Mouse (Mus musculus): ENCODE data around the gene Pde4b. TPM values are rescaled to one million over a fixed set of nuclear protein-coding genes. Genes with fewer than 3 reads are reported as not detected.

Gene Pde4b
- polyA plus RNA-seq, 1 experiment from 2014 or later, result 12.5 TPM

GRCm38 (mm10) chr4:102332386-102332785 is 245.0 kb downstream of the Pde4b start:
- Histone ChIP-seq H3K4me2 (ENCODE audit: low read depth, low read length) (no peak overlapping the region), H3K36me3 (ENCODE audit: control insufficient read depth, insufficient read depth, low read length) (no peaks in the 10 kb centered on the region), H3K4me3 (replicated peaks; ENCODE audit: low read length) (no peak overlapping the region), H3K9ac (ENCODE audit: low read length) (no peak overlapping the region), H3K27me3 (ENCODE audit: control insufficient read depth, insufficient read depth, low read length) (no peaks in the 10 kb centered on the region), H3K4me1 (ENCODE audit: control insufficient read depth, insufficient read depth, low read length) (no peaks in the 10 kb centered on the region), H3K27ac (ENCODE audit: low read length) (no peak overlapping the region), H3K9me3 (replicated peaks; ENCODE audit: control insufficient read depth, low read length) (no peaks in the 10 kb centered on the region)
- no peak for ATAC-seq (ENCODE audit: insufficient read depth, low FRiP score)
- WGBS, result 86% methylated on average over 2 of the region's 2 CpGs

GRCm38 (mm10) chr4:102332885-102333284 is 245.5 kb downstream of the Pde4b start:
- no peak overlapping the region for H3K4me3 ChIP-seq (replicated peaks; ENCODE audit: low read length)
- H3K9me3 ChIP-seq (replicated peaks; ENCODE audit: control insufficient read depth, low read length), result no peaks in the 10 kb centered on the region
- 72% methylated on average over 4 of the region's 4 CpGs for WGBS
- H3K27me3 ChIP-seq (ENCODE audit: control insufficient read depth, insufficient read depth, low read length), result no peaks in the 10 kb centered on the region
- no peaks in the 10 kb centered on the region for H3K36me3 ChIP-seq (ENCODE audit: control insufficient read depth, insufficient read depth, low read length)
- no peak overlapping the region for H3K27ac ChIP-seq (ENCODE audit: low read length)
- no peak overlapping the region for H3K4me2 ChIP-seq (ENCODE audit: low read depth, low read length)
- ATAC-seq (ENCODE audit: insufficient read depth, low FRiP score), result no peak
- H3K9ac ChIP-seq (ENCODE audit: low read length), result no peak overlapping the region
- H3K4me1 ChIP-seq (ENCODE audit: control insufficient read depth, insufficient read depth, low read length), result no peaks in the 10 kb centered on the region

GRCm38 (mm10) chr4:102346911-102347492 is 259.7 kb downstream of the Pde4b start:
- no peaks in the 10 kb centered on the region for H3K4me1 ChIP-seq (ENCODE audit: control insufficient read depth, insufficient read depth, low read length)
- WGBS, result 85% methylated on average over 4 of the region's 4 CpGs
- H3K27ac ChIP-seq (ENCODE audit: low read length), result no peak overlapping the region

GRCm38 (mm10) chr4:102351476-102352475 is 264.4 kb downstream of the Pde4b start:
- no peak for ATAC-seq (ENCODE audit: insufficient read depth, low FRiP score)
- Histone ChIP-seq H3K36me3 (ENCODE audit: control insufficient read depth, insufficient read depth, low read length) (no peaks in the 10 kb centered on the region), H3K4me1 (ENCODE audit: control insufficient read depth, insufficient read depth, low read length) (no peaks in the 10 kb centered on the region), H3K27ac (ENCODE audit: low read length) (no peak overlapping the region), H3K9ac (ENCODE audit: low read length) (no peak overlapping the region), H3K9me3 (replicated peaks; ENCODE audit: control insufficient read depth, low read length) (no peaks in the 10 kb centered on the region), H3K4me3 (replicated peaks; ENCODE audit: low read length) (no peak overlapping the region), H3K27me3 (ENCODE audit: control insufficient read depth, insufficient read depth, low read length) (no peaks in the 10 kb centered on the region), H3K4me2 (ENCODE audit: low read depth, low read length) (no peak overlapping the region)
- 84% methylated on average over 1 of the region's 1 CpGs for WGBS

More at GRCm38 (mm10) chr4:102346911-102347492, 259.7 kb downstream of the Pde4b start:
- H3K36me3 ChIP-seq (ENCODE audit: control insufficient read depth, insufficient read depth, low read length), result no peaks in the 10 kb centered on the region
- H3K4me3 ChIP-seq (replicated peaks; ENCODE audit: low read length), result no peak overlapping the region
- H3K27me3 ChIP-seq (ENCODE audit: control insufficient read depth, insufficient read depth, low read length), result no peaks in the 10 kb centered on the region
- no peak overlapping the region for H3K9ac ChIP-seq (ENCODE audit: low read length)
- ATAC-seq (ENCODE audit: insufficient read depth, low FRiP score), result no peak
- no peak overlapping the region for H3K4me2 ChIP-seq (ENCODE audit: low read depth, low read length)
- no peaks in the 10 kb centered on the region for H3K9me3 ChIP-seq (replicated peaks; ENCODE audit: control insufficient read depth, low read length)

GRCm38 (mm10) chr4:102353641-102354403 is 266.5 kb downstream of the Pde4b start:
- ATAC-seq (ENCODE audit: insufficient read depth, low FRiP score), result no peak
- 81% methylated on average over 3 of the region's 3 CpGs for WGBS

GRCm38 (mm10) chr4:102368105-102368735 is 280.9 kb downstream of the Pde4b start:
- no peak overlapping the region for H3K4me2 ChIP-seq (ENCODE audit: low read depth, low read length)
- ATAC-seq (ENCODE audit: insufficient read depth, low FRiP score), result no peak
- 44% methylated on average over 9 of the region's 9 CpGs for WGBS
- no peaks in the 10 kb centered on the region for H3K9me3 ChIP-seq (replicated peaks; ENCODE audit: control insufficient read depth, low read length)
- no peaks in the 10 kb centered on the region for H3K4me1 ChIP-seq (ENCODE audit: control insufficient read depth, insufficient read depth, low read length)
- H3K36me3 ChIP-seq (ENCODE audit: control insufficient read depth, insufficient read depth, low read length), result no peaks in the 10 kb centered on the region
- no peak overlapping the region for H3K4me3 ChIP-seq (replicated peaks; ENCODE audit: low read length)
- no peak overlapping the region for H3K27ac ChIP-seq (ENCODE audit: low read length)
- no peak overlapping the region for H3K9ac ChIP-seq (ENCODE audit: low read length)
- H3K27me3 ChIP-seq (ENCODE audit: control insufficient read depth, insufficient read depth, low read length), result no peaks in the 10 kb centered on the region

More at GRCm38 (mm10) chr4:102353641-102354403, 266.5 kb downstream of the Pde4b start:
- no peak overlapping the region for H3K4me3 ChIP-seq (replicated peaks; ENCODE audit: low read length)
- H3K4me1 ChIP-seq (ENCODE audit: control insufficient read depth, insufficient read depth, low read length), result no peaks in the 10 kb centered on the region
- no peaks in the 10 kb centered on the region for H3K9me3 ChIP-seq (replicated peaks; ENCODE audit: control insufficient read depth, low read length)
- no peaks in the 10 kb centered on the region for H3K36me3 ChIP-seq (ENCODE audit: control insufficient read depth, insufficient read depth, low read length)
- H3K27me3 ChIP-seq (ENCODE audit: control insufficient read depth, insufficient read depth, low read length), result no peaks in the 10 kb centered on the region
- H3K27ac ChIP-seq (ENCODE audit: low read length), result no peak overlapping the region
- no peak overlapping the region for H3K9ac ChIP-seq (ENCODE audit: low read length)
- no peak overlapping the region for H3K4me2 ChIP-seq (ENCODE audit: low read depth, low read length)

- H3K9ac ChIP-seq (ENCODE audit: low read length), result no peak overlapping the region
- H3K36me3 ChIP-seq (ENCODE audit: control insufficient read depth, insufficient read depth, low read length), result no peaks in the 10 kb centered on the region
- no peak overlapping the region for H3K4me3 ChIP-seq (replicated peaks; ENCODE audit: low read length)
- H3K9me3 ChIP-seq (replicated peaks; ENCODE audit: control insufficient read depth, low read length), result no peaks in the 10 kb centered on the region
- H3K4me2 ChIP-seq (ENCODE audit: low read depth, low read length), result no peak overlapping the region
- WGBS, result 49% methylated on average over 5 of the region's 5 CpGs
- no peak overlapping the region for H3K27ac ChIP-seq (ENCODE audit: low read length)
- no peak for ATAC-seq (ENCODE audit: insufficient read depth, low FRiP score)
- no peaks in the 10 kb centered on the region for H3K27me3 ChIP-seq (ENCODE audit: control insufficient read depth, insufficient read depth, low read length)
- H3K4me1 ChIP-seq (ENCODE audit: control insufficient read depth, insufficient read depth, low read length), result no peaks in the 10 kb centered on the region
These were observed 287.3 kb downstream of the Pde4b start for GRCm38 (mm10) chr4:102374614-102375013.

- Histone ChIP-seq H3K27me3 (ENCODE audit: control insufficient read depth, insufficient read depth, low read length) (no peaks in the 10 kb centered on the region), H3K9me3 (replicated peaks; ENCODE audit: control insufficient read depth, low read length) (no peaks in the 10 kb centered on the region), H3K4me2 (ENCODE audit: low read depth, low read length) (no peak overlapping the region), H3K27ac (ENCODE audit: low read length) (no peak overlapping the region), H3K36me3 (ENCODE audit: control insufficient read depth, insufficient read depth, low read length) (no peaks in the 10 kb centered on the region), H3K4me1 (ENCODE audit: control insufficient read depth, insufficient read depth, low read length) (no peaks in the 10 kb centered on the region), H3K9ac (ENCODE audit: low read length) (no peak overlapping the region), H3K4me3 (replicated peaks; ENCODE audit: low read length) (no peak overlapping the region)
- ATAC-seq (ENCODE audit: insufficient read depth, low FRiP score), result no peak
- 51% methylated on average over 1 of the region's 1 CpGs for WGBS
These were observed 295.6 kb downstream of the Pde4b start for GRCm38 (mm10) chr4:102382763-102383505.
